Mouse (Mus musculus): Measurements from ENCODE around the gene 5430403G16Rik.
"Not testable (repeated sequence)": the region's sequence is repeated elsewhere in the genome, so short reads cannot be mapped to it uniquely, and the experiment has no call there.

Gene 5430403G16Rik

GRCm38 (mm10) chr5:109690537-109691201 is at the start of gene 5430403G16Rik:
TSS of gene 5430403G16Rik (minus strand) at chr5:109691041.
- DNase-seq, result peak; percentile 77 to 80

GRCm38 (mm10) chr5:109717341-109717740 is 26.5 kb upstream of the 5430403G16Rik start:
- not testable (repeated sequence) for DNase-seq

GRCm38 (mm10) chr5:109691205-109691965 is 544 bp upstream of the 5430403G16Rik start:
- DNase-seq, result not testable (repeated sequence)

GRCm38 (mm10) chr5:109682921-109683320 is 7.9 kb downstream of the 5430403G16Rik start:
- DNase-seq, result no peak

Measured in cerebellum, postnatal 10 days (tissue).